ENCODE assay signal across 8 mouse cellular contexts in the genomic region with DNA sequence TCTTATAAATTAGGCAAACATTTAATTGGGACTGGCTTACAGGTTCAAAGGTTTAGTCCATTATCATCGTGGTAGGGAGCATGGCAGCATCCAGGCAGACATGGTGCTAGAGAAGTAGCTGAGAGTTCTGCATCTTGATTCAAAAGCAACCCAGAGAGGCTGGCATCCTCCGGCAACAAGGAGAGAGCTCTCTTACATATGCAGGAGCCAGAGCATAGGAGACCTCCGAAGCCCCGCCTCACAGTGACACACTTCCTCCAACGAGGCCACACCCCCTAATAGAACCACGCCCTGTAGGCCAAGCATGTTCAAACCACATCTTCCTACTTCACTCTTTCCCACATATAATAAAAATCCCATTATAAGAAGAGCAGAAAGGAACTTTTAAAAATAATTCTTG.
DNase-seq lines count a peak whose midpoint lies in the region; ATAC-seq and TF ChIP-seq lines count a peak whose summit lies in the region.

No protein-coding gene starts in this region.

- TF ChIP-seq CTCF in lung, embryonic 14.5 days (IDR thresholded peaks at IDR 0.05; ENCODE audit: low read depth) = no peak

- H3K4me3 ChIP-seq in lung, embryonic 14.5 days (ENCODE audit: low read depth, low read length) = no peak overlapping the region
- no peak overlapping the region for H3K4me3 ChIP-seq in midbrain, embryonic 15.5 days
- no peak overlapping the region for H3K4me3 ChIP-seq in intestine, embryonic 16.5 days (ENCODE audit: low read length)

- no peaks in the 10 kb centered on the region for H3K27me3 ChIP-seq in lung, embryonic 14.5 days (ENCODE audit: insufficient read depth, low read length)
- H3K27me3 ChIP-seq in midbrain, embryonic 15.5 days (replicated peaks) = no peaks in the 10 kb centered on the region
- 0 out of 2 replicates have a peak, but pooled peaks cover 5% of the 10 kb centered on the region for H3K27me3 ChIP-seq in intestine, embryonic 16.5 days (replicated peaks; ENCODE audit: control insufficient read depth, insufficient read depth, low read length)

- no peaks in the 10 kb centered on the region for H3K4me1 ChIP-seq in lung, embryonic 14.5 days (ENCODE audit: insufficient read depth)
- peaks cover 6% of the 10 kb centered on the region for H3K4me1 ChIP-seq in midbrain, embryonic 15.5 days
- 0 out of 2 replicates have a peak, but pooled peaks cover 2% of the 10 kb centered on the region for H3K4me1 ChIP-seq in intestine, embryonic 16.5 days (ENCODE audit: control insufficient read depth, insufficient read depth, low read length)

- 61% methylated on average over 6 of the region's 6 CpGs for WGBS in lung, embryonic 14.5 days
- WGBS in midbrain, embryonic 15.5 days = 61% methylated on average over 6 of the region's 6 CpGs
- WGBS in intestine, embryonic 16.5 days = 65% methylated on average over 6 of the region's 6 CpGs

- DNase-seq in lung, embryonic 14.5 days = peak; percentile 44
- no peak for DNase-seq in lung, postnatal 25 days (ENCODE audit: low spot score)
- DNase-seq in c-Kit-positive CD71-positive TER-119-negative erythroid progenitor cells, embryonic 14.5 days (ENCODE audit: low read depth) = peak; percentile 19
- DNase-seq in kidney, adult 9 months = peak; percentile 55
- DNase-seq in right cerebral cortex, adult 18-20 months = no peak

- H3K9me3 ChIP-seq in lung, embryonic 14.5 days (ENCODE audit: low read depth, low read length) = no peaks in the 10 kb centered on the region; the same call in 1 of the 2 replicates
- peaks cover 5% of the 10 kb centered on the region; the same call in 1 of the 2 replicates for H3K9me3 ChIP-seq in midbrain, embryonic 15.5 days
- no peaks in the 10 kb centered on the region for H3K9me3 ChIP-seq in intestine, embryonic 16.5 days (ENCODE audit: control insufficient read depth, low read length)

- H3K36me3 ChIP-seq in lung, embryonic 14.5 days (ENCODE audit: insufficient read depth) = no peaks in the 10 kb centered on the region
- no peaks in the 10 kb centered on the region for H3K36me3 ChIP-seq in midbrain, embryonic 15.5 days (replicated peaks)
- no peaks in the 10 kb centered on the region for H3K36me3 ChIP-seq in intestine, embryonic 16.5 days (ENCODE audit: control insufficient read depth, insufficient read depth, low read length)

- peak overlapping the region; percentile 16 for H3K4me2 ChIP-seq in lung, embryonic 14.5 days
- peak overlapping the region; percentile 49 for H3K4me2 ChIP-seq in midbrain, embryonic 15.5 days
- H3K4me2 ChIP-seq in intestine, embryonic 16.5 days (ENCODE audit: low read depth, low read length) = no peak overlapping the region

- ATAC-seq in lung, embryonic 14.5 days (ENCODE audit: insufficient read depth) = peak; percentile 72; the same call in 1 of the 2 replicates
- ATAC-seq in midbrain, embryonic 15.5 days (replicated peaks) = peak; percentile 70
- ATAC-seq in intestine, embryonic 16.5 days = no peak
- no peak for ATAC-seq in cerebellum, adult (ENCODE audit: insufficient number of reproducible peaks, low FRiP score, low TSS enrichment)

- H3K27ac ChIP-seq in lung, embryonic 14.5 days (ENCODE audit: low read depth) = no peak overlapping the region
- no peak overlapping the region for H3K27ac ChIP-seq in midbrain, embryonic 15.5 days
- H3K27ac ChIP-seq in intestine, embryonic 16.5 days (ENCODE audit: low read length) = no peak overlapping the region

- no peak overlapping the region for H3K9ac ChIP-seq in lung, embryonic 14.5 days
- H3K9ac ChIP-seq in midbrain, embryonic 15.5 days = no peak overlapping the region
- no peak overlapping the region for H3K9ac ChIP-seq in intestine, embryonic 16.5 days (ENCODE audit: low read depth, low read length)

Comparison
In these comparisons a context has a peak if more than half of its experiments do, and no peak if none do; other contexts are left out.
1. DNase-seq: peak in lung, embryonic 14.5 days (single experiment), c-Kit-positive CD71-positive TER-119-negative erythroid progenitor cells, embryonic 14.5 days (single experiment) and kidney, adult 9 months (single experiment); none in lung, postnatal 25 days (single experiment) and right cerebral cortex, adult 18-20 months (single experiment).
2. ATAC-seq: peak in lung, embryonic 14.5 days (single experiment) and midbrain, embryonic 15.5 days (single experiment); none in intestine, embryonic 16.5 days (single experiment) and cerebellum, adult (single experiment).